Mouse (Mus musculus) spleen, adult 18-20 months (tissue): ENCODE data around the gene Vps37c.
A peak's percentile ranks its signal among the peaks of the same experiment; 100 is the strongest.

Experiments used
- DNase-seq, 2 experiments: peaks; one replicate each; pipeline ENCODE4 v3.0.0; 2022; ENCODE audit warnings: mixed read lengths in 2 of 2

Gene Vps37c

GRCm38 (mm10) chr19:10689470-10690166 lies 1.1 kb downstream of the Vps37c start:
- DNase-seq, result no peak

GRCm38 (mm10) chr19:10690336-10690735 lies 1.8 kb downstream of the Vps37c start:
- DNase-seq, result no peak

GRCm38 (mm10) chr19:10691121-10691520 lies 2.6 kb downstream of the Vps37c start:
- no peak for DNase-seq

- no peak for DNase-seq
Measured at GRCm38 (mm10) chr19:10691660-10692059, 3.1 kb downstream of the Vps37c start.

DNA sequence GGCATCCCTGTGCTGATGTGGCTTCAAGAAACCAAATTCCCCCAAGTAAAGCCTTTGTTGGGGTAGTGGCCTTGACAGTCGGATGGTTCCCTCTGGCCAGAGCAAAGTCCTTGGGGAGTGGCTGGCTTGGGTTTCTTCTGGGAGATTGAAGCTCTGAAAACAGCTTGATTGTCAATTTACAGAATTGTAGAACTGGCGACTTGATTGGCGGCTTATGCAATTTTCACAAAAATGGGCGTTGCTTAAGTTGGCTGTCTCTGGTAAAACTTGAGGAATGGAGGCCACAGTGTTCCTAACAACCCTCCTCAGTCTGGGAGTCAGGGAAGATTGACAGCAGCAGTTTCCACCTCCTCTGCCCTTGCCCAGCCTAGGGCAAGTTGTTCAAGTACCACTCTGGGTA lies 3.8 kb downstream of the Vps37c start:
- no peak for DNase-seq

DNA sequence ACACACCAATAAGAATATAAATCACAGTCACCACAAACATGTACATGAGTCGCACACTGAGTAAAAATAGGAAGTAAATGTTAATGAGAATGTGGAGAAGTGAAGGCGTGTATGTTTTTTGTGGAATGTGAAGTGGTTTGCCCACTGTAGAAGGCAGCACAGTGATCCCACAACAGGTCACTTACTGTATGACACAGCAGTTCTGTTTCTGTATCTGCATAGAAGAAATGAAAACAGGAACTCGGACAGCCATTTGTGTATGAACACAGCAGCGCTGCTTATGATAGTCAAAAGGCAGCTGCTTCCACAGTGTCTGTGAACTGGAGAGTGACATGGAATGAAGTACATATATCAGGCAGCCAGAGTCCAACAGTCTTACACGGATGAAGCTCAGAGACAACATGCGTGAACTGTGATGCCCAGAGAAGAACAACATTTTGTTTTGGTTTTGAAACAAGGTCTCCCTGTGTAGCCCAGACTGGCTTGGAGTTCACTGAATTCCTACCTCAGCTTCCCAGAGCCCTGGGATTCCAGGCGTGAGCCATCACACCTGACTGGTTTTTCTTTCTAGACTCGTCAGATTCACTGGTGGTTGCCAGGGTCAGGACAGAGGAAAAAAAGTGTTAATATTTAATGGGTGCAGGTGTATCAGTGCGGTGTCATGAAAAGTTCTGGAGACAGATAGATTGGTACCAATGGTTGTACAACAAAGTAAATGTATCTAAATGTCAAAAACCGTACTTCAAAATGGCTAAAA lies 5.6 kb downstream of the Vps37c start:
- no peak for DNase-seq

GRCm38 (mm10) chr19:10695801-10696200 lies 7.3 kb downstream of the Vps37c start:
- no peak for DNase-seq

GRCm38 (mm10) chr19:10698131-10698991 lies 9.8 kb downstream of the Vps37c start:
- DNase-seq, result no peak

GRCm38 (mm10) chr19:10699851-10700250 lies 11.3 kb downstream of the Vps37c start:
- DNase-seq, result no peak

- DNase-seq, result no peak
Measured at GRCm38 (mm10) chr19:10701013-10701726, 12.6 kb downstream of the Vps37c start.

DNA sequence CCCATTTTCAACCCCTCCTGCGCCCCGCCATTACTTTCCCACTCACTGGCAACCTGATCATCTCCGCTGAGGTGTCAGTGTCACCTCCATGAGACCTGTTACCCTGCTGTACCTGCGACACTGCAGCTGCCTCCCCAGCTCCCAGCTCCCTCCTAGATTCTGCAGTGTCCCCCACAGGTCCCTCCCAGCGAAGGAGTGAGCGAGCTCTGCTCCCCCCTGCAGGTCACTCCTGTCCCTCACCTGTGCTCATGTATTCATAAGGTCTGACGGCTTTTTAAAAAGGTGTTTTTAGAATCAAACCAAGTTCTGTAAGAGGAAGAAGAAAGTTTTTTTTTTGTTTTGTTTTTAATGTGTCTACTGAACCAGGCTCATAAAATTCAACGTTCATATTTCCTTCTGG lies 13.6 kb downstream of the Vps37c start:
- no peak for DNase-seq

- DNase-seq, result no peak
Measured at GRCm38 (mm10) chr19:10703470-10703869, 14.9 kb downstream of the Vps37c start.

DNA sequence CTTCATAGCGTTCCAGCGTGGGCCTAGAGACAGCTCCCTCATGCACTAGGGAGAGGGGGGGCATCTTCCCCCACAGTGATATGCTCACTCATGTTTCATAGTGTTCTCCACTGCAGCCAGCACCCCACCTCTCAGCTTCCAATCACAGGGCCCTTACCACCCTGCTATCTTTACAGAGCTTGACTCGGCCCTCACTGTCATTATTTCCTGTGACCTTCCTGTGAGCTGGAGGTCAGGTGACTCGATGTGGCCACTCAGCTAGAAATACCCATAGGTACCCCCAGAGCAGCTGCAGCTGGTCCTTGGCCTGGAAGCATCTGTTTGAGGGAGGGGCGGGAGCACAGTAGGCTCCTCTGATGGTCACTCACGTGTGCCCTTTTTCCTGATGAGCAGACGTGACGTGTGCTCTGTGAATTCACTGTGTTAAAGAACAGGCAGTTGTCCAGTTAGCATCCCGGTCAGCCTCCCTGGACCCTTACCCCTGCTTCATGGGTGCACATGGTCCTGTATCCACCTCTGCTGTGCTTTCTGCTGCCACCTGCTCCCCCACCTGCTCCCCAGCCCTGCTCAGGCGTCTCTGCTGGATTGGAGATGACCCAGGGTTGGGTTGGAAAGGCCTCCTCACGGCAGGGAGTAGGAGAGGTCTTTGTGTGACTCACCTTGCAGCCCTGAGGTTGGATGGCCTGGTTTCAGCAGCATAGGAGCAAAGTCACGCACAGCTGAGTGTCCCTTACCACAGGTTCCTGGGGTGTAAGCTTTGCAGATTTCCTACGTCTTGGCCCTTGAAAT lies 18.7 kb downstream of the Vps37c start:
- DNase-seq, result no peak

GRCm38 (mm10) chr19:10707881-10708280 lies 19.3 kb downstream of the Vps37c start:
- no peak for DNase-seq

GRCm38 (mm10) chr19:10708900-10709299 lies 20.4 kb downstream of the Vps37c start:
- no peak for DNase-seq

- DNase-seq, result peak; percentile 68 to 88
Measured at GRCm38 (mm10) chr19:10709360-10710087, 21.0 kb downstream of the Vps37c start.

- DNase-seq, result peak; percentile 34 to 62
Measured at GRCm38 (mm10) chr19:10710088-10710511, 21.6 kb downstream of the Vps37c start.

GRCm38 (mm10) chr19:10710751-10711150 lies 22.2 kb downstream of the Vps37c start:
- DNase-seq, result no peak

GRCm38 (mm10) chr19:10712194-10712593 lies 23.7 kb downstream of the Vps37c start:
- DNase-seq, result no peak

- no peak for DNase-seq
Measured at GRCm38 (mm10) chr19:10712646-10713045, 24.1 kb downstream of the Vps37c start.

- no peak for DNase-seq
Measured at GRCm38 (mm10) chr19:10713551-10713950, 25.0 kb downstream of the Vps37c start.
